Mouse (Mus musculus) lung, embryonic 14.5 days (tissue): ENCODE measurements around the gene Mical3. TPM values are rescaled to one million over a fixed set of nuclear protein-coding genes. Genes with fewer than 3 reads are reported as not detected.

ENCODE experiments used
- ATAC-seq: fragments of 200-750 bp; cut with Nextera tagmentation; 2 replicates; pipeline ENCODE4 v1.8.0; 2017; ENCODE audit warnings: mild to moderate bottlenecking, moderate TSS enrichment, moderate library complexity; ENCODE audit not compliant: insufficient read depth
- DNase-seq: peaks from one replicate; pipeline ENCODE4 v3.0.0-alpha.2; 2015
- H3K27ac ChIP-seq: fragments of 300-500 bp; sonication (generic); 2 replicates; pipeline ENCODE4 v1.5.1; 2014; ENCODE audit warnings: low read depth, mild to moderate bottlenecking, moderate library complexity
- H3K27me3 ChIP-seq: fragments of 300-500 bp; sonication (generic); 2 replicates; pipeline ENCODE4 v1.6.1; 2014; ENCODE audit warnings: low read length, control low read depth; ENCODE audit not compliant: insufficient read depth
- H3K36me3 ChIP-seq: fragments of 300-500 bp; sonication (generic); 2 replicates; pipeline ENCODE4 v1.6.1; 2014; ENCODE audit warnings: control low read depth; ENCODE audit not compliant: insufficient read depth
- H3K4me1 ChIP-seq: fragments of 300-500 bp; sonication (generic); 2 replicates; pipeline ENCODE4 v1.6.1; 2014; ENCODE audit warnings: antibody characterized with exemption, control low read depth; ENCODE audit not compliant: insufficient read depth
- H3K4me2 ChIP-seq: fragments of 300-500 bp; sonication (generic); 2 replicates; pipeline ENCODE4 v1.6.1; 2014; ENCODE audit warnings: mild to moderate bottlenecking
- H3K4me3 ChIP-seq: fragments of 300-500 bp; sonication (generic); 2 replicates; pipeline ENCODE4 v1.5.1; 2014; ENCODE audit warnings: low read depth, low read length
- H3K9ac ChIP-seq: fragments of 300-500 bp; sonication (generic); 2 replicates; pipeline ENCODE4 v1.6.1; 2014
- H3K9me3 ChIP-seq: fragments of 300-500 bp; sonication (generic); 2 replicates; pipeline ENCODE4 v1.6.1; 2016; ENCODE audit warnings: low read depth, low read length, control low read depth
- CTCF ChIP-seq: IDR thresholded peaks from 2 replicates; pipeline ENCODE4 v1.5.1; 2016; ENCODE audit warnings: antibody characterized with exemption, low read depth
- WGBS: fragments of 180-500 bp; shearing (Covaris S2); extraction: QIAGEN DNeasy Blood & Tissue Kit; methylation state at CpG from one replicate; pipeline ENCODE4 v1.1.7; 2014; 5-methylcytosine and 5-hydroxymethylcytosine counted together
- polyA plus RNA-seq: library from polyadenylated mRNA; unstranded; fragments of >200 nt; fragmentation: Nextera tagmentation; extraction: Ambion mirVana; gene quantifications from 2 replicates; pipeline ENCODE4 v1.2.1, GENCODE M21; 2014

The Mical3 gene
- polyA plus RNA-seq, 1 experiment from 2014 or later = 27.0 TPM

GRCm38 (mm10) chr6:121111448-121112055 is 19.2 kb downstream of the Mical3 start:
- no peak for TF ChIP-seq CTCF
- peak; percentile 18; the same call in 1 of the 2 replicates for ATAC-seq
- H3K27ac ChIP-seq = peak overlapping the region; percentile 79
- DNase-seq = peak; percentile 81
- H3K4me2 ChIP-seq = peak overlapping the region; percentile 23
- no peaks in the 10 kb centered on the region; the same call in 1 of the 2 replicates for H3K36me3 ChIP-seq
- no peaks in the 10 kb centered on the region for H3K27me3 ChIP-seq
- WGBS = 28% methylated on average over 10 of the region's 10 CpGs
- no peak overlapping the region for H3K9ac ChIP-seq
- no peaks in the 10 kb centered on the region for H3K9me3 ChIP-seq
- no peak overlapping the region for H3K4me3 ChIP-seq
- peaks cover 25% of the 10 kb centered on the region for H3K4me1 ChIP-seq

DNA sequence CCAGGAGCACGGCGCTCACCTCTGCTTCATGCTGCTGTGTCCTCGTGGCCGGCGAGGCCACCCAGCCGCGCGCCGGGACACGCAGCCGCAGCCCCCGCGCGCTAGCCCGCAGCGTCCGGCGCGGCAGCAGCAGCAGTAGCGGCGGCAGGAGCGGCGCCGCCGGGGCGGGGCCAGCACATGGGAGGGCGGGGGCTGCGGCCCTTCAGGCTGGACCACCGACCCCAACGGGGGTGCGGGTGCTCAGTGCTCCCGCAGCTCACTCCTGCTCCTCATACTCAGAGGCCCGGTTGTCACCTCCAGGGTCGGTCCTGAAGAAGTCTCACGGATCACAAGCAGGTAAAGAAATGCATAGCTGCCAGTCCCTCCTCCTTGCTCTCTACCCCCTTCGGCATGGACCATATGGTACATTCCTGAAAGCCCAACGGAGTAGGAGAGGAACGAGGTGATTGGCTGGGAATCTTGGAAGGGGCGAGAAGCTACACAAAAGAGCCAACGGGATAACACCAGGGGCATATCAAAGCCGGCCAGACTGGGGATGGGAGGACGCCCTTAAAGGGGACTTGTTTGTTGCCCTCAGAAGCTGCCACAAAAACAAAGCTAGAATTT is 20.7 kb downstream of the Mical3 start:
- H3K4me3 ChIP-seq = peak overlapping the region; percentile 99
- no peaks in the 10 kb centered on the region for H3K27me3 ChIP-seq
- peak; percentile 97 for ATAC-seq
- peak; percentile 97 for DNase-seq
- H3K27ac ChIP-seq = peak overlapping the region; percentile 80; the same call in 1 of the 2 replicates
- H3K9me3 ChIP-seq = no peaks in the 10 kb centered on the region
- peaks cover 25% of the 10 kb centered on the region for H3K4me1 ChIP-seq
- WGBS = under 1% methylated on average over 42 of the region's 42 CpGs
- peak overlapping the region; percentile 85 for H3K4me2 ChIP-seq
- H3K36me3 ChIP-seq = no peaks in the 10 kb centered on the region; the same call in 1 of the 2 replicates
- peak overlapping the region; percentile 93 for H3K9ac ChIP-seq
- TF ChIP-seq CTCF = no peak

DNA sequence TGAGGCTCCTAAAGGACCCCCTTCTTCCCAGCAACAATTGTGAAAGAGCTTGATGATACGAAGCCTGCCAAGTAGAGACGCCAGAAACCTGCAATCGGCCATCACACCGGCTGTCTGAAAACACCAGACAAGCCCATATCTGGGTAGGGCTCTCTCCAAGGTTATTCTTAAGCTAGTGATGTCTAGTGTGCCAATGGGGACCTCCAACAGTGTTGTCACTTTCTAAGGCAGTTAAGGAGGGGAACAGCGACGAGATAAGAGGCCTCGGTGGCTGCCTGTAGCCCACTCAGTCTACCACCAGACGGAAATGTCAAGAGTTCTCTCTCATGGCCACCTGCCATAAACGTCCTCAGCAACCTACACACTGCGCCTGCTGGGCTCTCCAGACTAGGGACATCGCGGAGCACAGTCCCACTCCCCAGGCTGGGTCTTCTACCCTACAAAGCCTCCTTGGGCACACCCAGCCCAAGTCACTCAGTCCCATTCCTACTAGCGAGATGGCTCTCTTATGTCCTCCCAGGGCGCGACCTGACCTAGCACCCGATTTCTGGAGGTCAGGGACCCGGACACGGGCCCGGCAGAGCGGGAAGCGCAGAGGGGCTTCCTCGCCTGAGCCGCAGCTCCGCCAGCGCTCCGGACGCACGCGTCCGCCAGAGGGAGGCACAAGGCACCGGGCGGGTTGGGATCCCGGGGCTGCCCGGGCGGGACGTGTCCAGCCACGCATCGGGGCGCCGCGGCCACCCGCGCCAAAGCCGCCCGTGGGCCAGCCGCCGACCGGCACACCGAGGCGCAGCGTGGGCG is 21.4 kb downstream of the Mical3 start:
- peaks cover 25% of the 10 kb centered on the region for H3K4me1 ChIP-seq
- peak overlapping the region; percentile 99 for H3K4me3 ChIP-seq
- no peaks in the 10 kb centered on the region; the same call in 1 of the 2 replicates for H3K36me3 ChIP-seq
- TF ChIP-seq CTCF = no peak
- H3K9me3 ChIP-seq = no peaks in the 10 kb centered on the region
- peak overlapping the region; percentile 80; the same call in 1 of the 2 replicates for H3K27ac ChIP-seq
- DNase-seq = peak; percentile 64
- peak overlapping the region; percentile 85 for H3K4me2 ChIP-seq
- WGBS = under 1% methylated on average over 49 of the region's 52 CpGs
- H3K9ac ChIP-seq = peak overlapping the region; percentile 93
- no peaks in the 10 kb centered on the region for H3K27me3 ChIP-seq
- ATAC-seq = peak; percentile 29

GRCm38 (mm10) chr6:121108075-121108474 is 22.7 kb downstream of the Mical3 start:
- peak overlapping the region; percentile 99 for H3K4me3 ChIP-seq
- 62% methylated on average over 1 of the region's 1 CpGs for WGBS
- H3K4me2 ChIP-seq = peak overlapping the region; percentile 85

GRCm38 (mm10) chr6:121106711-121107405 is 23.9 kb downstream of the Mical3 start:
- Histone ChIP-seq H3K27me3 (no peaks in the 10 kb centered on the region), H3K9me3 (no peaks in the 10 kb centered on the region), H3K4me2 (no peak overlapping the region), H3K4me3 (no peak overlapping the region), H3K27ac (no peak overlapping the region), H3K36me3 (peaks cover 15% of the 10 kb centered on the region; the same call in 1 of the 2 replicates), H3K4me1 (peaks cover 25% of the 10 kb centered on the region), H3K9ac (no peak overlapping the region)
- DNase-seq (no peak), ATAC-seq (no peak)
- TF ChIP-seq CTCF = no peak
- WGBS = 83% methylated on average over 16 of the region's 16 CpGs

More at GRCm38 (mm10) chr6:121108075-121108474, 22.7 kb downstream of the Mical3 start:
- no peak overlapping the region for H3K9ac ChIP-seq
- peaks cover 25% of the 10 kb centered on the region for H3K4me1 ChIP-seq
- H3K36me3 ChIP-seq = peaks cover 4% of the 10 kb centered on the region; the same call in 1 of the 2 replicates
- DNase-seq (no peak), ATAC-seq (no peak)
- no peak overlapping the region for H3K27ac ChIP-seq
- no peaks in the 10 kb centered on the region for H3K9me3 ChIP-seq
- no peak for TF ChIP-seq CTCF
- H3K27me3 ChIP-seq = no peaks in the 10 kb centered on the region

GRCm38 (mm10) chr6:121105726-121106125 is 25.1 kb downstream of the Mical3 start:
- TF ChIP-seq CTCF = no peak
- Histone ChIP-seq H3K4me2 (no peak overlapping the region), H3K4me3 (no peak overlapping the region), H3K4me1 (peaks cover 13% of the 10 kb centered on the region), H3K9ac (no peak overlapping the region), H3K27me3 (no peaks in the 10 kb centered on the region), H3K36me3 (peaks cover 16% of the 10 kb centered on the region; the same call in 1 of the 2 replicates), H3K27ac (no peak overlapping the region), H3K9me3 (no peaks in the 10 kb centered on the region)
- 63% methylated on average over 4 of the region's 4 CpGs for WGBS
- ATAC-seq (no peak), DNase-seq (no peak)
